ENCODE assay signal across 7 mouse cellular contexts in genomic region chr11:120580190-120580589, GRCm38 (mm10). TPM values are rescaled to one million over a fixed set of nuclear protein-coding genes. Genes with fewer than 3 reads are reported as not detected.
DNase-seq lines count a peak whose midpoint lies in the region; ATAC-seq and TF ChIP-seq lines count a peak whose summit lies in the region.

No protein-coding gene starts in this region.

- ATAC-seq in forebrain, embryonic 14.5 days: no peak
- ATAC-seq in stomach, postnatal 0 days (ENCODE audit: low FRiP score, low TSS enrichment): no peak

- peak overlapping the region; percentile 95; the same call in 1 of the 2 replicates for H3K27ac ChIP-seq in forebrain, embryonic 14.5 days (ENCODE audit: low read depth, low read length)
- H3K27ac ChIP-seq in stomach, postnatal 0 days (replicated peaks): peak overlapping the region; percentile 98

- H3K4me3 ChIP-seq in E14TG2a.4 (replicated peaks; ENCODE audit: low read length): peak overlapping the region; percentile 96
- peak overlapping the region; percentile 89 for H3K4me3 ChIP-seq in forebrain, embryonic 14.5 days (ENCODE audit: low read depth, low read length)
- H3K4me3 ChIP-seq in stomach, postnatal 0 days (ENCODE audit: low read depth, low read length): peak overlapping the region; percentile 85

- TF ChIP-seq CTCF in E14TG2a.4 (conservative IDR thresholded peaks at IDR 0.05; ENCODE audit: low read length): no peak
- no peak for TF ChIP-seq CTCF in stomach, postnatal 0 days (IDR thresholded peaks at IDR 0.05; ENCODE audit: low read depth)

- peak; percentile 57 to 58 for DNase-seq in B cell, adult 2 months
- no peak for DNase-seq in forebrain, embryonic 14.5 days (ENCODE audit: low spot score)
- peak; percentile 53 for DNase-seq in kidney, adult 9 months
- DNase-seq in lung, postnatal 10 days: peak; percentile 40
- peak; percentile 46 for DNase-seq in stomach, postnatal 0 days (ENCODE audit: low spot score)
- no peak for DNase-seq in ovary, postnatal 14 days (ENCODE audit: low spot score)

- H3K4me1 ChIP-seq in E14TG2a.4 (replicated peaks; ENCODE audit: low read depth, low read length): peaks cover 58% of the 10 kb centered on the region
- peaks cover 10% of the 10 kb centered on the region for H3K4me1 ChIP-seq in forebrain, embryonic 14.5 days (ENCODE audit: control insufficient read depth, insufficient read depth, low read length)
- H3K4me1 ChIP-seq in stomach, postnatal 0 days (replicated peaks; ENCODE audit: control insufficient read depth, insufficient read depth): peaks cover 7% of the 10 kb centered on the region

- WGBS in forebrain, embryonic 14.5 days: 62% methylated on average over 7 of the region's 7 CpGs
- WGBS in stomach, postnatal 0 days: 40% methylated on average over 7 of the region's 7 CpGs

- H3K4me2 ChIP-seq in forebrain, embryonic 14.5 days (ENCODE audit: low read length): peak overlapping the region; percentile 85
- peak overlapping the region; percentile 90 for H3K4me2 ChIP-seq in stomach, postnatal 0 days (replicated peaks; ENCODE audit: low read depth)

- H3K27me3 ChIP-seq in E14TG2a.4 (ENCODE audit: insufficient read depth, low read length): no peaks in the 10 kb centered on the region
- H3K27me3 ChIP-seq in forebrain, embryonic 14.5 days (replicated peaks; ENCODE audit: control insufficient read depth, insufficient read depth, low read length): no peaks in the 10 kb centered on the region
- no peaks in the 10 kb centered on the region for H3K27me3 ChIP-seq in stomach, postnatal 0 days (ENCODE audit: control insufficient read depth, insufficient read depth, low read length)

- TF ChIP-seq EP300 in stomach, postnatal 0 days (optimal IDR thresholded peaks at IDR 0.05): no peak

- H3K9ac ChIP-seq in forebrain, embryonic 14.5 days (ENCODE audit: low read length): peak overlapping the region; percentile 95
- H3K9ac ChIP-seq in stomach, postnatal 0 days (ENCODE audit: low read length): peak overlapping the region; percentile 92

- H3K36me3 ChIP-seq in E14TG2a.4 (ENCODE audit: insufficient read depth, low read length): peaks cover 51% of the 10 kb centered on the region
- peaks cover 36% of the 10 kb centered on the region for H3K36me3 ChIP-seq in forebrain, embryonic 14.5 days (ENCODE audit: control insufficient read depth, insufficient read depth, low read length)
- peaks cover 21% of the 10 kb centered on the region for H3K36me3 ChIP-seq in stomach, postnatal 0 days (ENCODE audit: control insufficient read depth, insufficient read depth, low read length)

- no peaks in the 10 kb centered on the region for H3K9me3 ChIP-seq in E14TG2a.4 (ENCODE audit: low read length)
- no peaks in the 10 kb centered on the region for H3K9me3 ChIP-seq in forebrain, embryonic 14.5 days (replicated peaks; ENCODE audit: control insufficient read depth, low read length)
- no peaks in the 10 kb centered on the region for H3K9me3 ChIP-seq in stomach, postnatal 0 days (ENCODE audit: control insufficient read depth, low read length)

RNA-seq across cellular contexts. Expression of gene Arhgdia, which starts 1.2 kb away (rescaled TPM):
- 449 and 481 TPM in 2 replicates for polyA plus RNA-seq in forebrain, embryonic 14.5 days (2014; fragmentation: Nextera tagmentation; extraction: Ambion mirVana)
- 352 and 362 TPM in 2 replicates for polyA plus RNA-seq in stomach, postnatal 0 days (2015; fragmentation: Nextera tagmentation; extraction: Ambion mirVana)

RNA-seq across cellular contexts. Expression of gene P4hb, which starts 7.1 kb away (rescaled TPM):
- 325 and 332 TPM in 2 replicates for polyA plus RNA-seq in forebrain, embryonic 14.5 days (2014; fragmentation: Nextera tagmentation; extraction: Ambion mirVana)
- 858 and 892 TPM in 2 replicates for polyA plus RNA-seq in stomach, postnatal 0 days (2015; fragmentation: Nextera tagmentation; extraction: Ambion mirVana)

RNA-seq across cellular contexts. Expression of gene Alyref, which starts 18.0 kb away (rescaled TPM):
- 318 and 352 TPM in 2 replicates for polyA plus RNA-seq in forebrain, embryonic 14.5 days (2014; fragmentation: Nextera tagmentation; extraction: Ambion mirVana)
- polyA plus RNA-seq in stomach, postnatal 0 days (2015; fragmentation: Nextera tagmentation; extraction: Ambion mirVana): 213 TPM in 2 replicates

RNA-seq across cellular contexts. Expression of gene Anapc11, which starts 18.0 kb away (rescaled TPM):
- polyA plus RNA-seq in forebrain, embryonic 14.5 days (2014; fragmentation: Nextera tagmentation; extraction: Ambion mirVana): 237 and 281 TPM in 2 replicates
- polyA plus RNA-seq in stomach, postnatal 0 days (2015; fragmentation: Nextera tagmentation; extraction: Ambion mirVana): 121 and 126 TPM in 2 replicates

RNA-seq across cellular contexts. Expression of gene Npb, which starts 28.1 kb away (rescaled TPM):
- 0.46 and 0.98 TPM in 2 replicates for polyA plus RNA-seq in forebrain, embryonic 14.5 days (2014; fragmentation: Nextera tagmentation; extraction: Ambion mirVana)
- polyA plus RNA-seq in stomach, postnatal 0 days (2015; fragmentation: Nextera tagmentation; extraction: Ambion mirVana): 20.4 and 20.9 TPM in 2 replicates

Comparison
In these comparisons a context has a peak if more than half of its experiments do, and no peak if none do; other contexts are left out.
1. DNase-seq: peak in B cell, adult 2 months (2 of 2), kidney, adult 9 months (single experiment), lung, postnatal 10 days (single experiment) and stomach, postnatal 0 days (single experiment); none in forebrain, embryonic 14.5 days (single experiment) and ovary, postnatal 14 days (single experiment).
2. Peak in every context shown above with its lines, with median percentiles within 50 percentile points of each other: H3K4me3 ChIP-seq.